Mouse (Mus musculus) left cerebral cortex, adult 8-10 months (tissue): ENCODE measurements at regions not wholly inside any gene's neighbourhood (a gene's known extent, or its start where the extent isn't known, plus 50 kb on each side); places are given as distances from the start of the nearest gene placed in this dataset.

Experiments
- DNase-seq, 2 experiments: peaks; one replicate each; pipeline ENCODE4 v3.0.0; 2022; ENCODE audit warnings: low spot score in 2 of 2

DNA sequence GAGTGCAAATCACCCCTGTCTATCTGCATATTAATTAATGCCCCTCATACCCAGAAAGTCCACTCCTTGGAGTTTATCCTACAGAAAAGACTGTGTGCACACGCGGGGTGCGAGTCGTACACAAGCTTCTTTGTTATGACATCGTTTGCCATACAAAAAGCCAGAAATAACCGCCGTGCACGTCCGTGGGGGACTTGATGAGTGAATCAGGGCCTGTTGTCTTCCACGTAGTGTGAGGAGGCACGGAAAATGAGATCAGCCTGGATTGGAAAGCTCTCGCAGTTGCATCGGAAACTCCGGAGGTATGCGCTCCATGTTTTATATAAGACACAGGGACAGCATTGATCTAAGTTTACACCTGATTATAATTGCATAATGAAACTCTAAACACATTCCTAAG lies 120.3 kb downstream of the Etnk1 start:
- peak in 1 of 2 experiments; percentile 43 for DNase-seq

DNA sequence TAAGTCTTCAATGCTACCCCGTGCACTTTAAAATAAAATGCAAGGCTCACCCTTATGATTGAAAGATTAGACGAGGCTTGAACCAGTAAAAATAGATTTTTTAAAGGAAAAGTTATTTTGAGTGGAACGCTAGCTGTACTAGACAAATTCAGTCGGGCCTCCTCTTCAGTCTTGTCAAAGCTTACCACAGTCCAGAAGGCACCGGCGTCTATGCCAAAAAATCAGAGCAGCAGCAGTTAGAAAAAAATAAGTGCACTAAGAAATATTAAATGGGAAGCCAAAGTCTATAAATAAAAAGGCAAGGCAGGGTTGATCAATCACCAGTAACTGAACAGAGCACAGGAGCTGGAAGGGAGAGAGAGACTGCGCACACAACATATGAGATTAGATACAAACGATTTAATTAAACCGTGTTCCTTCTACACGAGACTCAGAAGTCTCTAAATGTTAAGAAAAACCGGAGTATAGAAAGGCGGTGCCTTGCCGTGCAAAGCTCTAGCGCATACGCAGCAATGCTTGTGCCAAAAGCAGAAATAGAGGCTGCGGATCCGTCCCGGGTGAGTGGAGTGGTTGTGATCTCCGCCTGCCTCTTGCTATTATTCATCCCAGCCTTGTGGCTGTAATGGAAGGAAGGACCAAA lies 121.6 kb downstream of the Etnk1 start:
- DNase-seq, result peak; percentile 5 to 62

DNA sequence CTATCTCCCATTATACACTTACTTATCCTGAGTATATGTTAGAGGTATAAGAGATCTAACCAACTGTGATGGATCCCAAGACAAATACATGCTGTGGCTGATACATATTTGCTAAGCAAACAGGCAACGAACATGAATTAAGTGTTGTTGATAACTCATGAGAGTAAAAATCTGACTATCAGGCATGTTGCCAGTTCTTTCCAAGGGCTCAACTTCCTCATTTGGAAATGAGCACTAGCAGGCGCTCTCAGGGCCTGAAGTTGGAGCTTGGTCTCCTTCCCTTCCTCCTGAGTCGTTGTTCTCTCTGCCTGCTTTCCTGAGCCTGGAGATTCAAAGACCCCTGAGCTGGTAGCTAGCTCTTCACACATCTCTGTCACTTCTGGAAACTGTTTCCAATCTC lies 126.6 kb downstream of the Etnk1 start:
- no peak for DNase-seq

DNA sequence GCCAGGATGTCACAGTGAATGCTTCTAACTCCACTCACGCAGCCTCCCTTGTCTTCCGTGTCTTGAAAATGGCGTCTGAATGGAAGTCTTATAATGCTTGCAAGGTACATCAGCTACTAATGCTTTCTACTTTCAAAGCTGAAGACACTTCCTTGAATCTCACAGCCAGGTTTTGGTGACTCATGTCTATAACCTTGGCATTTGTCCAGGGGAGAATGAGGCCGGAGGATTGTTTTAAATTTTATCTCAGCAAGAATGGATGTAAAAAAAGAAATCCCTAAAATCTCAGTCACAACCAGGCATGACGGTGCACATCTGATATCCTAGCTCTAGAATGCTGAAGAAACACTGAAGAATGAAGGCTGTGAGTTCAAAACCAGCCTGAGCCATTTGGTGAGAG lies 131.4 kb downstream of the Etnk1 start:
- no peak for DNase-seq

DNA sequence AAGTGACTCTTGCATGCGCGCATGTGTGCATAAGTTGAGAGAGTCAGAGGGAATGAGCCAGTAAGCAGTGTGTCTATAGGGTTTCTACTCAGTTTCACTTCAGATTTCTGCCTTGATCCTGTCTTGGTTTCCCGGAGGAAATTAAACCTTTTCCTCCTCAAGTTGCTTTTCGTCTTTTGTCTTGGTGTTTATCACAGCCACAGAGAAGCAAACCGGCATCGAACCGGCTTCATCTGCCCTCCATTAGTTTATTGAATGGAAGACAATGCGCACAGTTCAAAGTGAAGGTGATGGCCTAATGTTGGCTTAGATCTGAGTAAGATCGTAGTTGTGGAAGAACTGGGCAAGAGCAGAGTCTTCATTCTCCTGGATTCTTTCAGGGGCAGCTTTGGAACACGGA lies 134.4 kb downstream of the Etnk1 start:
- no peak for DNase-seq

DNA sequence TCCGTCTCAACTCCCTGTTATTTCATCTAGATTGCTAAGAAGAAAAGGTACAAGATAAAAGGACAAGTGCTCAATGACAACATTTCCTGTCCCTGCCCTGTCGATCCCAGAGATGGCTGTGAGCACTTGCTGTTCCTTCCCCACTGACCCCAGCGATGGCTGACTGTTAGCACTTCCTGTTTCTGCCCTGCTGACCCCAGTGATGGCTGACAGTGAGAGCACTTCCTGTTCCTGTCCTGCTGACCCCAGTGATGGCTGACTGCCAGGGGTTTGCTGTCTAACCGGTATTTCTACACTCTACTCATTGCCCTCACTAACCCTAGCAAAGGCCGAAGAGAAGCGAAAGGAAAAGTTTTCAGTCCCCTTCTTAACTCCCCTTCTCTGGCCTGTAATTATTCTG lies 140.3 kb downstream of the Etnk1 start:
- DNase-seq, result no peak

DNA sequence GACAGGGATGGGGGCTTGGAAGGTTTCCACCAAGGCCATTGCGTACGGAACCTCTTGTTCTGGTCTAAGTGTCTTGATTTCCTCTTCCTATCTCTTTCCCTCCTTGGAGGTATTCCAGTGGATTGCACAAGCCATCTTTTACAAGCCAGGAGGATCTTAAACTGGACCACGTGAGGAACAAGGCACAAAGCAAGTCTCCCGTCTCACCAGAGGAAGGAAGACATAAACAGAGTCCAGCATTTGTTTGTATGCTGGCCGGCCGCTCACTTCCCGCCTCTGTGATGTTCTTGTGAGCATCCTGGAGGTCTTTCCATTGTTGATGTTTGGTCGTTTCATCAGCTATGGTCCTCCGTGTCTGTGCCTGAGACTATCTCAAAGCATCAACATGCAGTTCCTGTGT lies 148.8 kb downstream of the Etnk1 start:
- DNase-seq, result no peak

DNA sequence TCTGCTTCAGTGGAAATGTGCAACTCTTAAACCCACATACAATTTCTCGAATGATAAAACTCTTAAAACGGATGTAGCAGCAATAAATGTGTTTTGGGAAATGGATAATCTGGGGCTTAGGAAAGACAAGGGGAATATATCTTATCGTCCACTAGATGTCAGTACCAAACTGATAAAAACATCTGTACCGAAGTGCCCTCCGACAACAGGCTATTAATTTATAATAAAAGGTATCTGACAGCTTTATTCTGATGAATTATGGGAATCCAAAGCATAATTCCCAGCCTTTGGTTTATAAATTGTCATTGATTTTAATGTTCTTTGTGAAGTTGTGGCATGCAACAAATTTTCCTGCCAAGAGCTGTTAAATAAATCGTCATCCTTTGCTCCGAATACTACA lies 153.4 kb downstream of the Etnk1 start:
- no peak for DNase-seq

DNA sequence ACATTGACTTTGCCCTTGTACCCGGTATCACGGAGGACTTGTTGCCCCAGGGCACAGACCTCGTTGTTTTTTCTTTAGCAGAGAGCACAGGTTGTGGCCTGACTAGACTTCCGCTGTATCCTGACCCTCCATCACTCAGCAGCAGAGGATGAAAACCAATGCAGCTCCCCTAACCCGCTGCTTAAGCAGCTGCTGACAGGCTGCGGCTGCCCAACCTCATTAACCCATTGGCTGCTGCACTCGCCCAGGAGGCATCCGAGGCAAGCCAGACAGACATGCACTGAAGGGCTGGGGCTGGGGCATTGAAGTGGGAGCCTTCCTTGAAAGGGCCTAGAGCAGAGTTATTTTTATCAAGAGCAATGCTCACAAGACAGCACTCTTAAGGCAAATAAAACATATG lies 157.6 kb downstream of the Etnk1 start:
- DNase-seq, result no peak

DNA sequence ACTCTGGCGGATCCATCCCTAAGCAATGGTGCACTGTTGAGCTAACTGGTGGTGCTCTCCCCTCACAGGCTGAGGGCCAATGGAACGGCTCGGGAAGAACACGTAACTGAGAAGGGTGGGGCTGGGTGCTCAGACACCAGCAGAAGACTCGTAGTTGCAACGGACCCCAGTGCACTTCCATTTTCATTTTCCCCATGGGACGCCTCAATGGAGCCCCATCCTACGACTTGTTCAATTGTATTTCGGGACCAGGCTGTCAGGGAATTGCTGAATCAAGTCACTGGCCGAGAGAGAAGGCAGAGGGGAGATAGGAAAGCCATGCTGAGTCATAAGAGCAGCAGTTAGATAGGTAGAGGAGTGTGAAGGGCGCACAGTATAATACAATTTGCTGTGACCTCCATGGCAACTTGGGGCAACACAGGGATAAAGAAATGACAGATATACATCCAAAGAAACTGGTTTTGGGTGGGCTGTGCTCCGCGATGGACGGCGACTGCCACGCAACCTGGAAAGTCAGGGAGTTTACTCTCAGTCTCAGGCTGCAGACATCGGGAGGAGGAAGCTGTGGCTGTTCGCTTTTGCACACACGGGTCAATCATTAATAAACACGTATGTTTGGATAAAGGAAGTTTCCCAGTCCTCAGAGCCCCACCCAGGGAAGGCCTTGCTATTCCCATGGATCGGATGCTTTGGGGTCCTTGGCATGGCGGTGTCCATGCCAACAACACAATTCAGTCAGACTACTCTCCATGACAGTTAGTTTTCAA lies 160.1 kb downstream of the Etnk1 start:
- DNase-seq, result no peak

DNA sequence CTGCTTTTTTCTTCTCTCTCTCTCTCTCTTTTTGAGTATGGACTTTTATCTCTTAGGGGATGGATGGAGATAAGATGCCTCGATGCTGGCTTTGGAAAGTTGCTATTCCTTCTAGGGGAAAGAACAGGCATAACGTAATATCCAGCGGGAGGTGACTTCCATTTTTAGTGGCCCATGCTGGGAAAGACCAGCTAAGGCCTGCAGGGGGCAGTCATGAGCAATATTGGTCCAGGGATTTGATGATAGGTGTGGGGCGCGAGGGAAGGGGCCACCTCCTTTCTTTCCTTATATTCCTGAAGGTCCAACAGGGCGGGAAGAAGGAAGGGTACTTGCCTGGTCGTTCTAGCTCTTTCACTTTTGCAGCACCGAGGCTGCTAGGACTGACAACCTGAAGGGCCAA lies 160.8 kb downstream of the Etnk1 start:
- DNase-seq, result no peak

DNA sequence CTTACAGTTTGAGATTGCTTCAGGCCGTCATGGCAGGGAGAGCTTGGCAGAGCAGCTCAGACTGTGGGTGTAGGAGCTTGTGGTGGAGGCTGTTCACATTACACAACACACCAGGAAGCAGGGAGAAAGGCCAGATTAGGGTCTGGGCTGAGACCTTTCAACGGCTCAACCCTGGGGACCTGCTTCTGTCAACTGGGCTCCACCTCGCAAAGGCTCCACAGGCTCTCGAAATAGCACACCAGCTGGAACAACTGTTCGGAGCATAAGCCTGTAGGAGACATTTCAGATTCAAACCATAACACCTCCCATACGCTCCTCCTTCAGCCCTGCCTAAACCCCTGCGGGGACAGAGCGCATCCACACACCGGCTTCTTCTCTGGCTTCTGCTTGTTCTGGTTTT lies 161.2 kb downstream of the Etnk1 start:
- DNase-seq, result peak in 1 of 2 experiments; percentile 55

DNA sequence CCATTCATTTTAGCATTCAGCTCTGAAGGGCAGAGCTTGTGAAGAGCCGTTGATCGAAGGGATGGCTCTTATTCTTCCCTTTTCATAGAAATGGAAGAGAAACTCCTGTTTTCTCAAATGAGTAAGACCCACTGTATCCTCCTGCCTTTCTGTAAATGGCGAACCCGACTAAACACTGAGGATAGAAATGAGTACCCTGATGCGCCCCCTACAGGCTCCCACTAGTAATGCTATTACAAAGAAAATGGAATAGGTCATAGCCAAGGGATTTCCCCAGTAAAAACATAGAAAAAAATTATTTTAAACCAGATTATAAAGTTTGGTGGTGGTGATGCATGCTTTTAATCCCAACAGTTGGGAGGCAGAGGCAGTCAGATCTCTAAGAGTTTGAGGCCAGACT lies 162.1 kb downstream of the Etnk1 start:
- DNase-seq, result no peak

DNA sequence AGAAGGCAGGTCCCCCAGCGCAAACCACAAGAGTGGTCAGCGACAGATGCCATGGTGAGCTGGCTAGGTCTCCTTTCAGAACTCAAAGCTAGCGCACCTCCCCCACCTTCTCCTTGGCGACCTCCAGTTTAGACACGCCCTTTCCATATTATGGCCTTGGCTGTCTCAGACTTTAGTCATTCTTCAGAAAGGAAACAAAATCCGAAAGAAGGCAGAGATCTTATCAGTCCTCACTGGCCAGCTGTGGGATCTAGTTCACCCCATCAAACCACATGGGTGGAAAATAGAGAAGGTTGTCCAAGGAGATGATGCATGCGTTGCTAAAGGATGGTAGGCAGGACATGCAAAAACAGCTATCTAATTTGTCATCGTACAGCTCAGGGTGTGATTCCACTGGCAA lies 166.5 kb downstream of the Etnk1 start:
- no peak for DNase-seq

DNA sequence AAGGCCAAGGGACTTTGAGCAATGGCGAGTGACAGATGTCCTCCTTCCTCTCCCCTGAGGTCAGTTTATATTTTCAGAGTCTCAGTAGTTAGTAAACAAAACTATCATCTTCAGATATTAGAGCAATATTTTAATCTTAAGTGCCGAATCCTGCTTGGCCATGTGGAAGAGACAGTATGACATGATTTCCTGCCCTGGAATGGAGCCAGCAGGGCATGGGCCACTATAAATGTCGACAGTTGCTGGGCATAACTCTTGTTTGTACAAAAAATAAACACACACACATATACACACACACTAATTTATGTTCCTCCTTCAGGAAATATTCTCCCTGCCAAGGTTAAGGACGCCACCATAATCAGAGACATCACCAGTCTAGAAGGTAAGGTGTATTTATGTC lies 169.6 kb downstream of the Etnk1 start:
- no peak for DNase-seq

DNA sequence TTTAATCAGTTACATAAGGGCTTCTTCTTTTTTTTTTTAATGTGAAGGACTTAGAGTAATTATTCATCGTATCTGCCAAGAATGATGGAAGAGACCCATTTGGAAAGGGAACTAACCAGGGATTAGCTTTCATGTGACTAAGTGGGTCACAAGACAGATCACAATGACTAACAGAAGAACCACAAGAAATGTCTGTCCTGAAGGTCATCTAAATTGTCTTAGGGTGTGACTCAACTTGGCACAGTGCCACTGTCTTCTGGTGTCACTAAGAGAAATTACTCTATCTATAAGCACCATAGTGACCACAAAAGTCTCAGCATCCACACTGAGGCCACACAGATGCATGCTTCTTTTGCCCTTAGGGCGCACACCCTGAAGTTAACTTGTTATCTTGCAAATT lies 182.0 kb downstream of the Etnk1 start:
- DNase-seq, result no peak

DNA sequence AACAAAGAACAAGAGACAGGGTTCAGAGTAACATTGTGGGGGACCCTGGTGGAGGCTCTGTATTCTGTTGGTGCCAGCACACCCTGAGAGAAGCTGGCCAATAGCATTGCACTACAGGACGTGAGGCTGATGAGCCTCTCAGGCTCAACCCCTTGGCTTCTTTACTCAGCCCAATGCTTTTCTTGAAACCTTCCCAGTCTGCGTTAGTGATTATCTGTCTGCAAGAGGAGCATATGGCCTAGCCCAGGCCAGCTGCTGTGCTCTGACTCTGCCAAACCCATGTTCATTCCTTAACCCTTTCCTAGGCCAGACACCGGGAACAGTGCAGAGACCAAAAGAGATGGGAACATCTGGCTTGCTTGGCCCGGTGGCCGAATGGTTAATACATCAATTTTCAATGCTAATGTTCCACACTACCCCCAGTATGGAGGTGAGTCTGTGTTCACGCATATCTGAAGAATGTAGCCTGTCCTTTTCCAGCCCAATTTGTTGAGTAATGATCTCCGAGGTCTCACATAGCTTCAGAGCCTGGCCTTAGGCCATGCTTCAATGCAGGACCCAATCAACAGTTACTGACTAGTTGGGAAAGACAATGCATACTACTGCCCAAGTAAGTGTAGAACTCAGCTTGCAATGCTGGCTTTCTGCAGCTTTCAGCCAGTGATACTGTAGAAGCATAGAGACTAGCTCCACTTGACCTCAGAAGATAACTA lies 192.5 kb downstream of the Etnk1 start:
- no peak for DNase-seq

DNA sequence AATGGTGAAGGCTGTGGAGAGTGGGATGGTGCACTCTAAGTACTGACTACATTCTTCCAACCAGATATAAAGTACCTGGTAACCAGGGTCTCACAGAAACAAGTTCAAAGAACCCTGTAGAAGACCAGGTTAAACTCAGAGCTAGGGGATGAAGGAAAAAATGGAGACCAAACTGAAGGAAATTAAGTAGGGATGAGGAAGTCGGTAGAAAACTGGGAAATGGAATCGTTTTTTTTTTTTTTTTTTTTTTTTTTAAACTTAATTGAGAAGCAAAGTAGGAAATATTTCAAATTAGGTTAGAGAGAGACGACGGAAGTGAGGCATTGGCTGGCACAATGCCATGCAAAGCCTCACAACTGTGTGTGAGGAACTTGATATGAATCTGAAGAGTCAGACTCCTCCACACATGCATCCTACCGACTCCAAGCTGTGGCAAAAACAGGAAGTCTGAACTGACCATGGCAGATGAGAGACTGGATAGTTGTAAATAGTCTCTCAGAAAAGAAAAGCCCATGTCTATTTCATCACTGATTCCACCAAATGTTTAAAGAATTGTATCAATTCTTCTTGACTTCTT lies 194.2 kb downstream of the Etnk1 start:
- DNase-seq, result no peak

DNA sequence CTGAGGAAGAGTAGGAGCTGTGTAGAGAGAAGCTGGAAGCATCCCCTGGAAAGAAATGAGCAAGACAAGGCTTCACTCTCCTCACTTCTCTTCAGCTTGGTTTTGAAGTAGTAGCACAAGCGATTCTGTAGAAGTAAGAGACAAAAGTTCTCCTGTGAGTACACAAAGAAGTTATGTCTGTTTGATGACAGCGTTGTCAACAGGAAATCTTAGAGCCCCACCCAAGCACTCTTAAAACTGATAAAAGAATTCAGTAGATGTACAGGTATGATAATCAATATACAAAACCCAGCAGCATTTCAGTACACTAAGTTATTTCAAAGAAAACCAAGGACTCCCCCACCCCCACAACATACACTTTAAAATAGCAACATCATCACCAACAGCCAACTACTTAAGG lies 194.9 kb downstream of the Etnk1 start:
- DNase-seq, result no peak

DNA sequence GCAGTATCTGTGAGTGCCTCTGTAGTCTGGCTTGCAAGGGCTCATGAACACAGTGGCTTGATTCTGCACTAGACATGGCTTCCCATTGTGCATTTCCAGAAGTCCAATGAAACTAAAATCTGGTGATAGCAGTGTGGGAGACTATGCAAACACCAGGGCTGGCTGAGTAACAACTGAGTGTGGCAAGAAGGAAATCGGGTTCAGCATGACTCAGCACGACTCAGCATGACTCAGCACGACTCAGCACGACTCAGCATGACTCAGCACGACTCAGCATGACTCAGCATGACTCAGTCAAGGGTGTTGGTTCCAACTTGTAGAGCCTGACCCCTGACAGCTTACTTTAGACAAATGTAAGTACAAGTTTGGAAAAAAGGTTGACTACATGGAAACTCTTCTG lies 198.8 kb downstream of the Etnk1 start:
- no peak for DNase-seq

DNA sequence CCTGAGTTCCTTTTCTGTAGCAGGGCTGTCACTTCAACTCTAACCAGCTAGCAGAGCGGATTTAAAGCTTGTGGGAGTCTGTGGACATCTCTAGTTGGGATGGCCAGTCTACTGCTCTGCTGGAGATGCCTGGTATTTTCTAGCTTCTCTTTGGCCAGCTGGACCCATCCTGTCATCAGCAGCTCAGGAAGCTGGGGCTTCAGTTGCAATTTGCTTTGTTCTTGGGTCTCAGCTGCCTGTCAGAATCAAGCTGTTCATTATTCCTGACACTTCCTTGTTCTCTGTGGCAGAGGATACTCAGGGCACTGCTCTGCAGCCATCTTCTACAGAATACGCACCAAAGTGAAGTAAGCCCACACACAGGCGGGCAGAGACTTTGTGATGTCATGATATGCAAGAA lies 200.8 kb downstream of the Etnk1 start:
- DNase-seq, result no peak

DNA sequence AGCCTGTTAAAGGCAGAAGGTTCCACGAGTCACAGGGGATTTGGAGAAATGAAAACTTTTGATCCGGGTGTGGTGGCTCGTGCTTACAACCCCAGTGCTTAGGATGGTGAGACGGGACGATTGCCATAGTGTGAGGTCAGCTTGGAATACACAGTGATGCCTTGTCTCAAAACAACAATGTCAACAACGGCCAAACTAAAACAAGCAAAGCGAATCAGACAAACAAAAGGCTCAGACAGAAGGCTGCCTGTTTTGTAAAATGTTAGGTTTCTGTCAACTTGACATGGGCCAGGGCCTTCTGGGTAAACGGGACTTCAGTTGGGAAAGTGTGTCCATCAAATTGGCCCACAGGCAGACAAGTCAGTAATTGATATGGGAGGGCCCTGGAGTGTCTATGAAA lies 201.6 kb downstream of the Etnk1 start:
- no peak for DNase-seq
